Mouse (Mus musculus): ENCODE results near the gene Fcgrt. TPM values are rescaled to one million over a fixed set of nuclear protein-coding genes. Genes with fewer than 3 reads are reported as not detected.
A peak's percentile ranks its signal among the peaks of the same experiment; 100 is the strongest.
"Not testable (repeated sequence)": the region's sequence is repeated elsewhere in the genome, so short reads cannot be mapped to it uniquely, and the experiment has no call there.

Fcgrt gene
- total RNA-seq (2021): 100 to 1,000 TPM in 1 of 2 experiments, 10 to 100 TPM in 1; 98.0 to 104 TPM
- long read RNA-seq, experiment 1, transcript Fcgrt-205 (2 exons, 595 nt): minor isoform, 13 of 124 reads
- long read RNA-seq, experiment 1, transcript Fcgrt-201 (7 exons, 1,770 nt): major isoform, 76 of 124 reads
- long read RNA-seq, experiment 1, transcript Fcgrt-203 (7 exons, 1,602 nt): minor isoform, 19 of 124 reads
- long read RNA-seq, experiment 1, partial matches to known transcripts: 7 of 124 reads
- long read RNA-seq, experiment 1, other reads (novel, unspliced or antisense): 9 of 124 reads
- long read RNA-seq, experiment 2, transcript Fcgrt-203 (7 exons, 1,602 nt): minor isoform, 13 of 137 reads
- long read RNA-seq, experiment 2, transcript Fcgrt-201 (7 exons, 1,770 nt): major isoform, 102 of 137 reads
- long read RNA-seq, experiment 2, partial matches to known transcripts: 10 of 137 reads
- long read RNA-seq, experiment 2, other reads (novel, unspliced or antisense): 10 of 137 reads

- peak; percentile 47 to 72 for DNase-seq (ENCODE audit: low spot score in 2 of 2)
Observed at GRCm38 (mm10) chr7:45103652-45104180, at the start of gene Fcgrt. TSS of gene Fcgrt (minus strand) at chr7:45103851.

GRCm38 (mm10) chr7:45153052-45153451, 49.4 kb upstream of the Fcgrt start:
- not testable (repeated sequence) for DNase-seq (ENCODE audit: low spot score in 2 of 2)

GRCm38 (mm10) chr7:45151303-45151702, 47.7 kb upstream of the Fcgrt start:
- DNase-seq (ENCODE audit: low spot score in 2 of 2): no peak

GRCm38 (mm10) chr7:45150321-45150720, 46.7 kb upstream of the Fcgrt start:
- no peak for DNase-seq (ENCODE audit: low spot score in 2 of 2)

GRCm38 (mm10) chr7:45149545-45149944, 45.9 kb upstream of the Fcgrt start:
- DNase-seq (ENCODE audit: low spot score in 2 of 2): no peak

- DNase-seq (ENCODE audit: low spot score in 2 of 2): no peak
Observed at GRCm38 (mm10) chr7:45148534-45149098, 45.0 kb upstream of the Fcgrt start.

- DNase-seq (ENCODE audit: low spot score in 2 of 2): no peak
Observed at GRCm38 (mm10) chr7:45147899-45148298, 44.2 kb upstream of the Fcgrt start.

GRCm38 (mm10) chr7:45147267-45147666, 43.6 kb upstream of the Fcgrt start:
- no peak for DNase-seq (ENCODE audit: low spot score in 2 of 2)

GRCm38 (mm10) chr7:45145460-45145859, 41.8 kb upstream of the Fcgrt start:
- no peak for DNase-seq (ENCODE audit: low spot score in 2 of 2)

GRCm38 (mm10) chr7:45144368-45145174, 40.9 kb upstream of the Fcgrt start:
- no peak for DNase-seq (ENCODE audit: low spot score in 2 of 2)

GRCm38 (mm10) chr7:45141914-45142313, 38.3 kb upstream of the Fcgrt start:
- DNase-seq (ENCODE audit: low spot score in 2 of 2): no peak

GRCm38 (mm10) chr7:45141319-45141718, 37.7 kb upstream of the Fcgrt start:
- DNase-seq (ENCODE audit: low spot score in 2 of 2): no peak

- no peak for DNase-seq (ENCODE audit: low spot score in 2 of 2)
Observed at GRCm38 (mm10) chr7:45139904-45140723, 36.5 kb upstream of the Fcgrt start.

GRCm38 (mm10) chr7:45138403-45138802, 34.8 kb upstream of the Fcgrt start:
- DNase-seq (ENCODE audit: low spot score in 2 of 2): no peak

GRCm38 (mm10) chr7:45137171-45138006, 33.7 kb upstream of the Fcgrt start:
- DNase-seq (ENCODE audit: low spot score in 2 of 2): no peak

- DNase-seq (ENCODE audit: low spot score in 2 of 2): peak; percentile 81 to 86
Observed at GRCm38 (mm10) chr7:45135993-45136567, 32.4 kb upstream of the Fcgrt start, which contains the start of the genes Gm45713 and Flt3l. TSS of gene Gm45713 (minus strand) at chr7:45136231. TSS of gene Flt3l (minus strand) at chr7:45136432.

GRCm38 (mm10) chr7:45135370-45135769, 31.7 kb upstream of the Fcgrt start:
- DNase-seq (ENCODE audit: low spot score in 2 of 2): no peak

- DNase-seq (ENCODE audit: low spot score in 2 of 2): no peak
Observed at GRCm38 (mm10) chr7:45134544-45135026, 30.9 kb upstream of the Fcgrt start.
